Mouse (Mus musculus) monocyte, adult 2 months (primary cell): ENCODE data around the gene Zbtb45.

Source experiments
- DNase-seq, 2 experiments: peaks; one replicate each; pipeline ENCODE4 v3.0.0; 2022; ENCODE audit warnings: low spot score in 2 of 2, low read depth in 1 of 2

Gene Zbtb45

DNA sequence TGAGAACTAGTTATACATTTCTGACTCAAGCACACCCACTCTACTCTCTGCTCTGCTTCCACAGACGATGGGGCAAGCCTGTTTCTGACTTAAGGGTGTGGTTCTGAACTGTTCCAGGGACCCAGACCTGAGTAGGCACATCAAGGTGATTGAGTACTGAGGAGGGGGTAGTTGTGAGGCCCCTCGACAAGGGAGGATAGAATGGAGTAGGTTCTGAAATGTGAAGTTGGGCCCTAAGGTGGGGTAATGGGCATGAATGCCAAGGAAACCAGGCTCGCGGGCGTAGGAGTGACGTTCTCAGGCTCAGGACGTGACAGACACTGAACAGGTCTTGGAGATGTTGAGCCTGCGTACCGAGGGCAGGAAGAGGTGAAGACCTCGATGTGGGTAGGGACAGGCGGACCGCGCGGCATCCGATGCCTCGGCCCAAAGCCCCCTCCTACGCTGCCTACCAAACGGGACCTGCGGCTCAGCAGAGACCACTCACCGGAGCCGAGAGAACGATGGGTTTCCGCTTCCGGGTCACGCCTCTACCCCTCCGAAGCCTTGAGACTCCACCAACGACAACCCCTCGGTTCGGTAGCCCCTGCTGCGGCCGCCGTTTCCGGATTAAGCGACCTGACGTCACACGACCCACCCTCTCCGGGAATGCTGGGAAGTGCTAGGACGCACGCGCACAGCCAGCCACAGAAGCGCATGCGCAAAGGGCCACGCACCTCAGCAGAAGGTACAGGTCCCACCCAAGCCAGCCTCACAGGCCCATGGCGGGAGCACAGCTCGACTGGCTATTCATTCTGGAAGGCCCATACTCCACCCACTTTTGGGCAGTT, 24.5 kb upstream of the Zbtb45 start, which contains the start of gene Chmp2a:
Chmp2a (minus strand) TSS at position 660 of the 830 bp plus-strand sequence.
- peak; percentile 78 to 85 for DNase-seq

DNA sequence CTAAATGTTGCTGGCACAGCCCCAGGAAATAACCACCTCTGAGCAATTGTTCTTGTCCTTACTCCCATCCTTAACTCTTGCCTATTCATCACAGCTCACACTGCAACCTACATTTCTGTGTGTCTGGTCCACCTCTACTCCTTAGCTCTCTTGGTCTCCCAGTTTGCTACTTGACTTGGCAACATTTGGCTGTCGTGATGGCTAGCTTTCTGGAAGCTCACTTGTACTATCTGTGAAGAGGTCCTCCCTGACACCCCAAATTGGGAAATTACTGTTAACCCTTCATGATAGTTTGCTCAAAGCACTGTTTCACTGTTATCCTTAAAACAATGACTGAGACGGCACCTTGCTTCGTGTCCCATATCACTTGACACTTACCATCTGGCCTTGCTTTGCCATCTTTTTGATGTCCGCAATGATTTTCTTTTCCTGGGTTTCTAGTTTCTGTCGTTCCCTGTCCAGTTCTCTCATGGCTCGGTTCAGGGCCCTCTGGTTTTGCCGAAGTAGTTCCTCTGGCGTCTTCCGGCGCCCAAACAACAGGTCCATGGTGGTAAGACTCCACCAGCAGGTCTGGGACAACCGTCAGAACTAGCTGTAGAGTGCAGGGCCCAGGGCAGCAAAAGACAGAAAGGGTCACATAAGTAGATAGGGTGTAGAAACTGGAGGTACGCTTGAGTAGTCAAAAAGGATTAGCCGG, 23.8 kb upstream of the Zbtb45 start:
- no peak for DNase-seq

DNA sequence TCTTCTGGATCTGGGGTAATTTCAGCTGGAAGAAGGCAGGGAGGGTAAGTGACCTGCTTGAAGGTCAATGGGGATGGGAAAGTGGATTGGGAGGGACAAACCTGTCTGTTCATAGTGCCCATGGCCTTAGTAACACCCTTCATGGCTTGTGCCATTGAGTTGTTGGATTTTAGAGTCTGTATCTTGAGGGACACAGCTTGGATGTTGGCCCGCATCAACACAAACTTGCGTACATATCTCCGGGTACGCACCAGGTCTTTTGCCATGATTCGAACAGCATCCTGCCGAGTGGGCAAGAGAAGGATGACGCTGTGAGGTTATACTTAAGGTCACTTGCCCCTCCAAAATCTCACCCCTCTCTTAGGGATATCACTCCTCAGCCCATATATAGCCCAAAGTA, 22.7 kb upstream of the Zbtb45 start:
- no peak for DNase-seq

DNA sequence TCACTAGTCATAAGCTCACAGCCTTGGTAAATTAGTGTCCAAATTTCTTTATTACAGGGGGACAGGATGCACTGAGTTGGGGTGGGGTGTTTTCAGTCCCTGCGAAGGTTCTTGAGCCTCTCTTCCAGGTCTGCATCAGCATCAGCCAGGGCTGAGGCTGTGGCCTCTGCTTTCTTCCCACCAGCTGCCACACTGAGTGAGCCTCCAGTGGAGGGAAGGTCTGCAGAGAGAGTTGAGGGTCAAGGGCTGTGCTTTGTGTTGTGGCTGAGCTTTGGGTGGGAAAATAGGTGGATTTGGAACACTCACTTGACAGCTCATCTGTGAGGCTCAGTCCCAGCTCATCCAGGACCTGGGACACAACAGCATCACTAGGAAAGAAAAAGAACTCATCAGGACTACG, 22.1 kb upstream of the Zbtb45 start:
- DNase-seq: no peak

DNA sequence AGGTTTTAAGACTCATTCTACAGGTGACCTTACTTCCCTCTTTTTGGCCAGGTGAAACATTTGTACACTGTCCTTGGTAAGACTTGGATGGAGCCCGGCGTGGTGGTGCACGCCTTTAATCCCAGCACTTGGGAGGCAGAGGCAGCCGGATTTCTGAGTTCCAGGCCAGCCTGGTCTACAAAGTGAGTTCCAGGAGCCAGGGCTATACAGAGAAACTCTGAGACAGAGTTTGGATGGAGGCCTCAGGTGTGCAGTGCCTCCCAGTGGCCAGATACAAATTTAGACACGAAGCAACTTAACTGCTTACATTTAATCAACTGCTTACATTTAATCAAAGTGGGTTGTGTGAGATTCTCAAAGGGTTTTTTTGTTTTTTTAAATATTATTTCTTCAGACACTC, 21.2 kb upstream of the Zbtb45 start:
- DNase-seq: no peak

DNA sequence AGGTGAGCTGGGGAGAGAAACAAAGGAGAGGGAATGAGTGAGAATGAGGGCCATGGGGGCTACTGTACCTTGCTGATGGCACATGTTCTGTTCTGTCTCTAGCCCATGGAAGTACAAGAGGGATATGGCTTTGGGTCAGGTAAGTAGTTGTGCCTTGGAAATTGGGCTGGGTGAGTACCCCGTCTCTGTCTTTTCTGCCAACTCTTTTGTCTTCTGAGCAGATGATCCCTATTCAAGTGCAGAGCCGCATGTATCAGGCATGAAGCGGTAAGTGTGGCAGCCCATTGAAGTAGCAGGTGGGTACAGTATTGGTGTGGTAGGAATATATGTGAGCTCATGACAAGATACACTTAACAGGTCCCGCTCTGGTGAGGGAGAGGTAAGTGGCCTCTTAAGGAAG, 19.2 kb upstream of the Zbtb45 start:
- DNase-seq: no peak

DNA sequence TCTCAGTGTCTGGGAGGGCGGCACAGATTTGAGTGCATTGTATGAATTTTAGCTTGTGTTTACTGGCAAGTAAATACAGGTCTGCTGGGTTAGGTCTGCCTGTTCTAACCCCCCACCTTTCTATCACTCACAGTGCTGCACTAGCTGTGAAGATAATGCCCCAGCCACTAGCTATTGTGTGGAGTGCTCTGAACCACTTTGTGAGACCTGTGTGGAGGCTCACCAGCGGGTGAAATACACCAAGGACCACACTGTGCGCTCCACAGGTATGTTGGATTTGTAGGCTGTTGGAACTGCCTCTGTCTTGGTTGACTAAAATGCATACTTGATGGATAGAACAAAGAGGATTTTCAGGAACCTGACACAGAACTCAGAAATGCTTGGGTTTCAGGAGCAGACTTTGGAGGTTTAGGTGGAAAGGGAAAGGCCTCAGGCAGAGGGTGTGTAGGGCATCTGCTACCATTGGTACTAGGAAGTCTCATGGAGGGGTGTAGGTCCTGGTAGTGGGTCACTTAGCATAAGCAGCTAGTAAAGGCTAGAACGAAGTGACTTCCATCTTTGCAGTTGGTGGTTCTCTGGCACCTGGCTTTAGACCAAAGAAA, 15.8 kb upstream of the Zbtb45 start:
- DNase-seq: no peak

DNA sequence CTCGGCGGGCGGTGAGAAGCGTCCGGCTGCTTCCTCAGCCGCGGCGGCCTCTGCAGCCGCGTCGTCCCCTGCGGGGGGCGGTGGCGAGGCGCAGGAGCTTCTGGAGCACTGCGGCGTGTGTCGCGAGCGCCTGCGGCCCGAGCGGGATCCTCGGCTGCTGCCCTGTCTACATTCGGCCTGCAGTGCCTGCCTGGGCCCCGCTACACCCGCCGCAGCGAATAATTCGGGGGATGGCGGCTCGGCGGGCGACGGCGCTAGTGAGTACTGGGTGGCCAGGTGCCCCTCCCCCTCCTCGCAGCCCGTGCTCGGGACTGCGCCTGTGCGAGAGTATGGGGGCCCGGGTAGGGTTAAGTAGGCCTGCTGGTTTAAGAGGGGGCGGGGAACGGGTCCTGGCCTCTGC, 15.0 kb upstream of the Zbtb45 start:
- no peak for DNase-seq

DNA sequence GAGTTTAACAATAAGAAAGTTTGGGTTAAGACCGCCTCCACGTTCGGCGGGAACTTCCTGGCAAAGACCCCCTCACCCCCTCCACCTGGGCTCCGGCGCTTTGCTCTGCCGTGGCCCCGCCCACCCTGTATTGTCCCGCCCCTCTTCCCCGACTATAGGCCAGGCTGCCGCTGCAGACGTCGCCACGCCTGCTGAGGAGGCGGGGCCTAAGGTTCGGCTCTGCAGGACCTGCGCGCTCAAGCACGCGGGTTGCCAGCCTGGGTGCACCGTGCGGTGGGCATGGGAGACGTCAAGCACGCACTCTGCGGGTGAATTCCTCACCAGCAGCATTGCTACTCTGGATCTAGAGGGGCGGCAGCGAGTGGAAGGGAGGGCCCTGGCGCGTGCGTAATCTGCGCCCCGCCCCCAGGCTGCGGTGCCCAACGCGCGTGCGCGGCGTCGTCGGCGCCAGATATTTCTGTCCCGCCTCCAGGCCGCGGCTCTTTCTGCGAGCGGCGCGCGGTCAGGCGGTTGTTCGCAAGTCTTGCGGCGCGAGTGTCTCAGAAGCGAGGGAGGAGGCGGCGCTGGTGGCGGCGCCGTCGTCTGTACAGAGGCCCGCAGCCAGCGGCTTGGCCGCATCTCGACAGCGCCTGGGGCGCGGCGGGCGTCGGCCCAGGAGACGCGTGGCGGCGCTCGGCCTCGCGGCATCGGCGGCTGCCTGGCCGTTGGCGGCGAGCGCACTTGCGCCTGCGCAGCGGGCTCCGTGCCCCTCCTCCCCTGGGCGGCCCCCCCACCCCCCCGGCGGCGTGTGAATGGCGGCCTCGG, 14.3 kb upstream of the Zbtb45 start:
- DNase-seq: peak; percentile 87 to 95

DNA sequence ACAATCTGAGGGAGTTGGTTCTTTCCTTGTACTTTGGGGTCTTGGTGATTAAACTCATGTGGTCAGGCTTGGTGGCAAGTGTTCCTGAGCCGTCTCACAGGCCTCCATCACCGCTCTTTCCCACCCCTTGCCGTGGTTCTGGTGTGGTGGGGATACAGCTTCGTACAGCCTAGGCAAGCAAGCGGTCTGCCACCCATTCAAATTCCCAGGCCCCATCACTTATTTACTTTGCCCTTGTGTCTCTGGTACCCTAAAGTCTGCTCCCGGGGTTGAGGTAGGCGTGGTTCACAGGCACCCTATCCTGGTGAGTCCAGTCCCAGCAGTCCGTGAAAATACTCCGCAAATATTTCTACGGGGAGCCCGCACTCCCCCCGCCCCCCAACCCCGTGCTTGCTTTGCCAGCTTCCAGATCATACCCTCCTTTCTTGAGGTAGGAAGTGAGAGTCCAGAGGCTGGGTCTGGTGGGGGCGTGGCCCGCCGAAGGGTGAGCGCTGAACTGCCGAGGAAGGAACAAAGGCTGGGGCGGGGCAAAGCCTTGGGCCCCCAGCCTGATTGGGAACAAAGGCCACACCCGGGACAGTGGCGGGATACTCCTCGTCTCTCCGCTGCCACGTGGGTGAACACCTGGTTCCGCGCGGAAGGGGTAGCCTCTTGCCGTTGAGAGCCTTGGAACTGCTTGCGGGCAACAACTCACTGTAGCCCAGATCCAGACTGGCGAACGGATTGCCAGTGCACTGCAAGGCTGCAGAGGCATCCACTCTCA, 13.1 kb upstream of the Zbtb45 start:
- DNase-seq: peak in 1 of 2 experiments; percentile 50

DNA sequence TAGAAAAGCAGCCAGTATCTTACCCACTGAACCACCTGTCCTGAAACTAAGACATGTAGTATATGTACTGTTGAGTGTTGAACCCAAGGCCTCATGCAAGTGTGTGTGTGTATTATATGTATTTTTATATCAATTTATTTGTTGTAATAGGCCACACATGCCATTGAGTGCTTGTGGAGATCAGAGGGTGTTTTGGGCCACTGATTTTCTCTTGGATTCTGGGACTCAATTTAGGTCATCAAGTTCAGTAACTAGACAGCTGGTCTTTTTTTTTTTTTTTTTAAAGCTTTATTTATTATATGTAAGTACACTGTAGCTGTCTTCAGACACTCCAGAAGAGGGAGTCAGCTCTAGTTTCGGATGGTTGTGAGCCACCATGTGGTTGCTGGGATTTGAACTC, 5.4 kb upstream of the Zbtb45 start:
- DNase-seq: no peak

DNA sequence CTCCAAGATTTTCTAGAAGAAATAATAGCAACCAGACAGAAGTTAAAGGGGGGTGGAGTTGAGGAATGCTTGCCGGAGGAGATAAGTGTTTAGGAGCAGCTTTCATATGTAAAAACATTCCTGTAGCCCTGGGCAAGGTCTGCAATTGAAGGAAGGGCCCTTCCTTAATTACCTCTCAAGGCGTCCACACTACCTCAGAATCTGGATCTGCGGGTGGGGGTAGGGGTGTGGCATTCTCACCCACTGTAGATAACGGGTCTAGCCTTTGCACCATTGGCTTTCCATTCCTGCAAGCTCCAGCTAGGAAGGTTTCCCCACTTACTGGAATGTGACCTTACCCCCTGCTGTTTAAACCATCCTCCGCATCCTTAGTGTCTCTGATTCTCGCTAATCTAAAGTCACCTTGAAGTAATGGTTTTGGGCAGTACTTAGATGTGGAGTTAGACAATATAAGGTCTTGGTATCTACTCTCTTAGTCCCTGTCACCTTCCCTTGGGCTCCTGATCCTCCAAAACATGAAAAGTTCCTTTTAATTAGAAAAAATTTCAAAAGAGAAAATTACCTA, 4.5 kb upstream of the Zbtb45 start:
- DNase-seq: no peak

DNA sequence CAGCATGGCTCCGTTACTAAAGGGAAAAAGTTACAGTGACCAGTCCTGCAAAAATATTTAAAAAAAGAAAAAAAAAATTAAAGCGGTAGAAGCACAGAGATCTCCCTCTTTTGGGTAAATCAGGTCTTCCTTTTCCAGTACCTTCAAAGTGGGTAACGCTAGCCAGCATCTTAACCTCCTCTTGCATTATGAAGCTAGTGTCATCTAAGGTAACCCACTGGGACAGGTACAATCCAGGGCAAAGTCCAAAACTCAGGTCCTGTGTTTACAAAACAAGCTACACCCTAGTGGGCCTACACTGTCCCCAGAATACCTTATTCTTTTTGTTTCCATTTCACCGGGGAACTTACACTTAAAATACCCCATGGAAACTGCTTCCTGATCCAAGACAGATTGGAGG, 3.8 kb upstream of the Zbtb45 start:
- DNase-seq: no peak

DNA sequence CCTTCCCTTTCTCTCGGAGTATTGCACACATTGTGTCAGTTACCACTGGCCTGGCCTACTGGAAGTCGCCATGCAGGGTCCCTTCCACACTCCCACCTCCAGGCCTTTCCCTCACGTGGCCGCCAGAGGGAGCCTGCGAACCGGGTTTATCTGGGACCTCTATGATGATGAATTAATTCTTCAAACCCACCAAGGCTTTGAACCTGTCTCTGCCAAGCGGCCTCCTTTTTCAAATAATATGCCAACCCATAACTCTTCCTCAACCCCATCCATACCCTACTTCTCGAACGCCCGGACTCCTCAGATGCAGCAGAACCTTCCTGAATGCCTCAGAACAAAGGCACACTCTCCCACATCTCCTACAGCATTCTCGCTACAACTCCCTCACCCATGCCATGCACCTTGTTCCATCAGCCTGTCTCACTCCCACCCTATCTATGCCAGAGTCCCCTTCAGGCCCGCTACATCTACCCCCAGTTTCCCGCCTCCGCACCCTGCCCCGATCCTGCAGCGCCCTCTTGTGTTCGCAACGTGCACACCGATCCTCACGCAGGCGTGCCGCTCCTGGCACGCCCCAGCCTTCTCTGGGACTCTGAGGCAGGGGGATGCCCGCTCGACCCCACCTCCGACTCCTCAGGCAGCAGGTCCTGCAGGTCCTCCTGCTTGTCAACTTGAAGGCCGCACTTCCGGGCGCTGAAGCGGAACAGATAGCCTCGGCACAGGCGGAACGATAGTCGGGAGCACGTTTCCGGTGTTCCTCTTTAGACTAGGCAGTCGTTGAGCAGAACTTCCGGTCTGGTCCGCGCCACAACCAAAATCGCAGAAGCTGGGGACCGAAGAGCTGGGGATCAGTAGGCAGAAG, 460 bp downstream of the Zbtb45 start:
- DNase-seq: peak; percentile 84 to 90

DNA sequence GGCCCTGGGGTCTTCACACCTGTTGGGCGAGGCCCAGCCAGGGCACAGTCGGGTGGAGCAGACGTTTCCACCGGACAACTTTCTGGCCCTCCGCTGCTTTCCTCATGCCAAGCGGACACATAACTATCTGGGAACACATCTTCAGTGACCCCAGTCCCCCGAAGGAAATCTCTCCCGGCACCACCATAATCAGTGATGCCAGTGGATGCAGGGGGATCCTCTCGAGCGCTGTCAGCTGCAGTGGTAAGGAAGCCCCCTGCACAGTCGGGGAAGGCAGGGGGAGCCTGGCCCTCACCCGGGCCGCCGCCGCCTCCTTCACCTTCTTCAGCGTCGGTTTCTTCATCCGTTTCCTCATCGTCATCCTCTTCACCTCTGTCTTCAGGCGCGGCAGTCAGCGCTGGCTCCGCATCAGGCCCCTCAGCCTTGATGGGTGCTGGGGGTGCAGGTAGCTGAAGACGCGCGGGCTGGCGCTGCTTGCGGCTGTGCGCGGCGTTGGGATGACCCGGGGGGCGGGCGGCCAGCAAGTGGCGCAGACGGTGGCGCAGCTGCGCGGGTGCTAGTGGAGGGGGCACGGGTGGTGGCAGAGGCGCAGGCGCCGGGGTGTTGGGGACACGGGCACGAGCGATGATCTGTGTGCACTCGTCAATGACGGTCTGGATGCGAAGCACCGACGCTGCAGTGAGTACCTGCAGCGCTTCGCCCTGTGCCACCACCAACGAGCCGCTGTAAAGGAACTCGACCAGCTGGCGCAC, 2.3 kb downstream of the Zbtb45 start:
- no peak for DNase-seq

DNA sequence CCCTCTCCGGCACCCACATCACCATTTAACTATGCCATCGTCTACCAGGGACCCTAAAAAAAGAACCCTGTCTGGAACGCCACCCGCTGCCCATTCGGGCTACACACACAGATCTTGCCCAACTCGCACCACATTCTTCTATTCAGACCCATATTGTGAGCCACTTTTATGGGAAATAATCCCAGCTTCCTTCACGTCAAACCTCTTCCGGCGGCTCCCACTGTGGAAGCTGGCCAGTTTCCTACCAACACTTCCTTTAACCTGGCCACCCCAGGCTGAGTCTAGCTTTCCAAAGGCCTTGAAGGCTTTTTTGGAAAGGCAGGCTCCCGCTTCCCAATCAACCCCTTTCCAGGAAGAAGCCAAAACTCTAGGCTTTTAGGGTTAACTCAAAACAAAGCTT, 3.3 kb downstream of the Zbtb45 start:
- DNase-seq: no peak

DNA sequence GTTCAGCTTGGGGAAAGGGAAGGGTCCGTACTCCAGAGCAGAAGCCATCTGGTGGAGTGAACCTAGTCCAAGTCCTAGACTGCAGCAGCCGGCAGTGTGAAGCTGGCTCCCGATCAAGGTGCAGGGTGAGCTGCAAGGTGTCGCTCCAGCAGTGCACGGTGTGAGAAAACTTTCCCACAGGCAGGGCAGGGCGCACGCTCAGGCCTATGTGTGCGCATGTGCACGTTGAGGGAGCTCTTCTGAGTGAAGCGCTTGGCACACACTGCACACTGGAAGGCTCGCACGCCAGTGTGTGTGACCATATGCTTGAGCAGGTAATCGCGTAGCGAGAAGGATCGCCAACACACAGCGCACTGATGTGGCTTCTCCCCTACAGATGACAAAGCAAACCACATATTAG, 3.8 kb downstream of the Zbtb45 start:
- DNase-seq: no peak

DNA sequence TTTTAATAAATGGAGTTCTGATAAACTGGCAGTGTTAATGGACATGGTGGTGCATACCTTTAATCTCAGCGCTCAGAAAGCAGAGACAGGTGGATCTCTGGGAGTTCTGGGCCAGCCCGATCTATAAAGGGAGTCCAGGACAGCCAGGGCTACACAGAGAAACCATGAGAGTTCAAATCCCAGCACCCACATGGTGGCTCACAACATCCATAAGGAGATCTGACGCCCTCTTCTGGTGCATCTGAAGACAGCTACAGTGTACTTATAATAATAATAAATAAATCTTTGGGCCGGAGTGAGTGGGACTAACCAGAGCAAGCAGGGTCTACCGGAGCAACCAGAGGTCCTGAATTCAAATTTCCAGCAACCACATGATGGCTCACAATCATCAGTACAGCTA, 6.5 kb downstream of the Zbtb45 start:
- no peak for DNase-seq

DNA sequence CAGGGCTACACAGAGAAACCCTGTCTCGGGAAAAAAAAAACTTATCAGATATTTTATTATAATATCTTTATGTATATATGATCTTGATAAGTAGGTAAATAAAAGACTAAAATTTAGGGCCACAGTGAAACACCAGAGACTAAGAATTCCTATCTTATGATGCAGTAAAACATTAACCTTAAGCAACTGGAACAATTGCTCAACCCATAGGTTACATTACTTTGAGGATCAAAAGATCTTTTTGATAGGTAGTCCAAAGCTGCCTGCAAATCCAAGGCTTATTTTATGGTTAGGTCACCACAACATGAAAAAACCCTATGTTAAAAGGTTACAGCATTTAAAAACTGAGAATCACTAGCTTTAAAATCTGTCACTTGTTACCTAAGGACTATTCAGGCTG, 8.2 kb downstream of the Zbtb45 start:
- DNase-seq: no peak
